Mouse (Mus musculus) stomach, postnatal 0 days (tissue): Measurements from ENCODE around the gene Auts2.

Source experiments
- CTCF ChIP-seq: IDR thresholded peaks from 2 replicates; pipeline ENCODE4 v1.5.1; 2016; ENCODE audit warnings: antibody characterized with exemption, low read depth, mild to moderate bottlenecking, moderate library complexity
- EP300 ChIP-seq: optimal IDR thresholded peaks from 2 replicates; pipeline ENCODE3; 2016; ENCODE audit warnings: antibody characterized with exemption

- TF ChIP-seq CTCF (no peak), EP300 (no peak)
These were observed 21.7 kb downstream of the Auts2 start for GRCm38 (mm10) chr5:132521358-132521873.
